Mouse (Mus musculus) mesoderm, embryonic 11.5 days (tissue): ENCODE measurements around the gene Bbs1.
"Not testable (repeated sequence)": the region's sequence is repeated elsewhere in the genome, so short reads cannot be mapped to it uniquely, and the experiment has no call there.

Experiments
- DNase-seq: peaks from one replicate; pipeline ENCODE4 v3.0.0-alpha.2; 2012; ENCODE audit warnings: low read depth, low spot score

The Bbs1 gene

DNA sequence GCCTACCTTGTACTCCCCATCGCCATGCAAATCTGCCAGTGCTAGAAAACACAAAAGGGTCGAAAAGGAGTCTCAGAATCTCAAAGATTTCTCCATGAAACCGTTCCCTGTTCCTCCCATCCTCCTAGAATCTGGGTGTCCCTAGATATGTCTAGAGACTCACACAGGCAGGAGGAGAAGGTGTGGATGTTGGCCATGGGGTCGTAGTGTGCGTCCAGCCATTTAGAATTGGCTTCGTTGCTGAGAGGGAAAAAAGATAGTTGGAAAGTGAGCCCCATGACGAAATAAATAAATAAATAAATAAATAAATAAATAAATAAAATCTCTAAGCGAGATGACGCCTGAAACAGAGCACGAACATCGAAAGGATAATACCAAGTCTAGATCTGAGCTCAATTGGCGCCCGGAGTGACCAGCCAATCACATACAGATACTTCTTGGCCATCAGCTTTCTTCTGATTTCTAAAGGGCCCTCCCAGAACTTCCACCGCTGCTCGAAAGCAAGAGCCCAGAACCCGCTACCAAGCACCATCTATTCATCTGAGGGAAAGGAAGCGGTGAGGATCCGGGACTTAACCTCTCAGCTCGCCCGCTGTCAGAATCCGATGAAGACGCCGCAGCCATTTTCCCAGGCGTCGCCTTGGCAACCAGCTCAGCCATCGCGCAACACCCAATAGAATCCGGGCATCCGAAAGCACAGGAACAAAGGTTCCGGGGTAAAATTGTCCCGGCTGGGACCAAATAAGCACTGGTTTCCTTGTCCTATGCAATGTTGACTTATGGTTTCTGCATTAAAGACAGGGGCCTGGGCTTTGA is at the start of gene Bbs1:
TSS of gene Bbs1 (minus strand) at position 650 of the 816 bp plus-strand sequence.
- DNase-seq, result peak; percentile 85

- not testable (repeated sequence) for DNase-seq
Observed at GRCm38 (mm10) chr19:4948641-4949040, 42.2 kb upstream of the Bbs1 start.

- DNase-seq, result no peak
Observed at GRCm38 (mm10) chr19:4945540-4945939, 39.1 kb upstream of the Bbs1 start.

GRCm38 (mm10) chr19:4943253-4943588 is 36.8 kb upstream of the Bbs1 start:
- DNase-seq, result no peak

GRCm38 (mm10) chr19:4942551-4943252 is 36.3 kb upstream of the Bbs1 start, which contains the start of gene Peli3:
TSS of gene Peli3 (minus strand) at chr19:4943127.
- DNase-seq, result peak; percentile 80

DNA sequence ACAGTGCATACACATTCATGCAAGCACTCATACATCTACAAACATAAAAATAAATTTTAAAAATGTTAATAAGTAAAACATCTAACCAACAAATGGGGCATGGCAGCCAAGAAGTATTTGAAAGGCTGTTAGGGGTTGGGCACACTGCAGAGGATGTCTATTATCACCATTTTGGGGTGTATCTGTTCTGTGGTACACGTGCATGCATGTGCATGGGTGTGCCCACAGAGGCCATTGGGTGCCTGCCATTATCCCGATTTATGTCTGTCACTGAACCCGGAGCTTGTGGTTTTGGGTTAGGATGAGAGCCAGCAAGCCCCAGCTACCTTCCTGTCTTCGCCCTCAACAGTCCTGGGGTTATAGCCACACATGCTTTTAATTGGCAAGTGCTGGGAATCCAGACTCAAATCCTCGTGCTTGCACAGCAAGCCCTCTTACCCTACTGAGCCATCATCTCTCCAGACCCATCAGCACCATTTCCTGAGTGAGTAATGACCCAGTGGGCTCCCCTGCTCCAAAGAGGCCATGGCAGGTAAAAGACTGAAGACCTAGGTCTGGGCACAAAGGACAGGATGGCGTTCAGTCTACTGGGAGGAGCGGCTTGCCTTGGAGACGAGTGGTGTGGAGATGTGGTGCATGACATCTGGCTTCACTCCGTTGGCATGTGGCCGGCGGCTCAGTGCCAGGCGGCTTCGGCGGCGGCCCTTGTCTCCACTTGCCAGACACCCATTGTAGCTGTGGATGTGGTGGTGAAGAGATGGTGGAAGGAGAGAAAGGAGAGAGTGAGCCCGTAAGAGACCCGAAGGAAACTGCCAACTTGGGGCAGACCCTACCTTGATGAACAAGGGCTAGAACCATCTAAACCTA is 31.2 kb upstream of the Bbs1 start:
- DNase-seq, result no peak

DNA sequence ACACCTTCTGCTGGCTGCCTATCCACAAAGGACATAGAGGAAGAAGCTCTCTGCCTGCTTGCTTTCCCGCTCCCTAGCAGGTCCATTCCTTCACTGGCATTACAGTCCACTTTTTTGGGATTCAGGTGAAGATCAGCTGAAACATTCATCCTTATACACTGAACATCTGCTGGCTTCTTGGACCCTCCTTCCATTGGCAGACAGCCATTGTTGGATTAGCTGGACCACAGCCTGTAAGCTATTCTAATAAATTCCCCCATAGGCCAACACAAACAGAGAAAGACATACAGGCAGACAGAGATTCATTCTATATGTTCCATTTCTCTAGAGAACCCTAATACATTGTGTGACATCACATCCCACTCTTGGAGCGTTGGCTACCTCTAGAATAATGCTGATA is 30.5 kb upstream of the Bbs1 start:
- no peak for DNase-seq

GRCm38 (mm10) chr19:4928781-4929180 is 22.4 kb upstream of the Bbs1 start:
- no peak for DNase-seq

GRCm38 (mm10) chr19:4927904-4928531 is 21.6 kb upstream of the Bbs1 start, which contains the start of gene Dpp3:
TSS of gene Dpp3 (minus strand) at chr19:4928287.
- peak; percentile 98 for DNase-seq

GRCm38 (mm10) chr19:4925121-4925860 is 18.9 kb upstream of the Bbs1 start:
- no peak for DNase-seq

GRCm38 (mm10) chr19:4919652-4920051 is 13.2 kb upstream of the Bbs1 start:
- no peak for DNase-seq

- no peak for DNase-seq
Observed at GRCm38 (mm10) chr19:4916827-4917226, 10.4 kb upstream of the Bbs1 start.

DNA sequence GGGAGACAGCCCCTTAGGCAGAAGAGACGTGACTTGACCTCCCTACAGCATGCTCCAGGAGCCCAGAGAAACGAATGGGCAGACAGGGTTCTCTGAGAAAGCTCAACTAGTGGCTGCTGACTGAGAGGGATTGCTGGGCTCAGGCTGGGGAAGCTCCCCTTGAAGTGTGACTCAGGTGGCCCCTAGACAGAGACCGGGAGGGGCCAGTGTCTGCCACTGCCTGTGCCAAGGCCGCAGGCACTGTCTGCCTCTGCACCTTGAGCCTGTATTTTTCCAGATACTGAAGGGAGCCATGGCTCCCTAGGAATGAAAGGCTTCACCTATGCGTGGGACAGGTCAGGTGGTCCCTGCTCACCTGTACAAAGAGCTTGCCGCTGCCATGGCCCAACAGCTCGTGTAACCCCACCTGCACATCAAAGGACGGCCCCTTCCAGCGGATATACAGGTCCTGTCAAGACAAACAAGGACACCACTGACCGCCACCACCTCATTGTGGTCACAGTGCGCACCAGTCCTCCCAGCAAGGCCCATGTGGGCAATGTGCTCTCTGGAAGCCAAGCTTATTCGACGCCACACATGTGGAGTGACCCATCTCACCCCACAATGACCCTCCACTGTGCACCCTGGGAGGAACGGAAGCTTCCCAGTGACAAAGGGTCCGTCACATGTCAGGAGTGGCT is 9.6 kb upstream of the Bbs1 start:
- DNase-seq, result no peak

DNA sequence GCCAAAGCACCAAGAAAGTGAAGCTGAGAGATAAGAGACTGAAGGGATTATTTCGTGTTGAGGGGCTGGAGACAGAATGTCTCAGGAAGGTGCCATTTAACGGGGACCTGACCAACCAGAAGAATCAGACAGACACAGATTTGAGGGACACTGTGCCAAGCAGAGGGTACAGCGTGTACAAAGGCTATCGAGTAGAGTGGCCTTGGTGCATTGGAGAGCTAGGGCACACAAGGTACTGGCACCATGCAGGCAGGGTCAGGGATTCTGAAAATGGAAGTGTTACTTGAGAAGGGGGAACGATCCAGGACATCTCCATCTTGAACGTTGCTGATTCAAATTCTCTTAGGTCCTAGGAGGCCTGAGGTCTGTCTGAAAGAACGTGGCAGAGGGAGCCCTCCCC is 2.9 kb upstream of the Bbs1 start:
- no peak for DNase-seq

DNA sequence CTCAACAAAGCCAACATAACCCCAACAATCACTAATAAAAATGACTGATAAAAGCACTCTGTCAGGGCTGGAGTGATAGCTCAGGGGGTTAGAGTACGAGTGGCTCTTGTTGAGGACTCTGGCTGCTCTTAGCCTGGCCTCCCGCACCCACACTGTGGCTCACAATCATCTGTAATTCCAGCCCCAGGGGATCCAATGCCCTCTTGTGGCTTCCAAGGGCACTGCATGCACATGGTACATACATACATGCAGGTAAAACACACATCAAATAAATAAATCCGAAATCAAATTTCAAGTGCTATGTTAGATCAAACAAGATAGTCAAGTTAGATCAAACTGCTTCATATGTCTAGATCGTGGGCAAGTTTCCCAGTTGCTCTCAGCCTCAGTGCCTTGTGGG is 1.7 kb upstream of the Bbs1 start:
- peak; percentile 33 for DNase-seq

GRCm38 (mm10) chr19:4899888-4900287 is 6.5 kb downstream of the Bbs1 start:
- no peak for DNase-seq

DNA sequence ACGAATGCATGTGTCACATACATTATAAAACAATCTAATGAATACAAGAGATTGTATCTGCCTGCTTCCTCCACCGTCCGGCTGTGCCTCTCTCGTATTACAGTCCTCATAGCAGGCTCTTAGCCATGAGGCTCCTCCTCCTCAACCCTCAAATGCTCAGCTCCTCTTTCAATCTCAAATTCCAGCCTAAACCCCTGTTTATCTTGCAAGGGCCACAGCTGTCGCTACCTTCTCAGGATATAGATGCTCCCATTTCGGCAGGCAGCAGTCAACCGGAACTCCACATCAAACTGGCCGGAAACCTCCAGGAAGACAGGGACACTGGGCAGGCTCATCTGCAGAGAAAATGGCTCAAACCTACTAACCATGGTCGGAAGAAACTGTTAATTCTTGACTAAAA is 7.5 kb downstream of the Bbs1 start:
- DNase-seq, result no peak

GRCm38 (mm10) chr19:4896780-4897520 is 9.5 kb downstream of the Bbs1 start:
- no peak for DNase-seq

DNA sequence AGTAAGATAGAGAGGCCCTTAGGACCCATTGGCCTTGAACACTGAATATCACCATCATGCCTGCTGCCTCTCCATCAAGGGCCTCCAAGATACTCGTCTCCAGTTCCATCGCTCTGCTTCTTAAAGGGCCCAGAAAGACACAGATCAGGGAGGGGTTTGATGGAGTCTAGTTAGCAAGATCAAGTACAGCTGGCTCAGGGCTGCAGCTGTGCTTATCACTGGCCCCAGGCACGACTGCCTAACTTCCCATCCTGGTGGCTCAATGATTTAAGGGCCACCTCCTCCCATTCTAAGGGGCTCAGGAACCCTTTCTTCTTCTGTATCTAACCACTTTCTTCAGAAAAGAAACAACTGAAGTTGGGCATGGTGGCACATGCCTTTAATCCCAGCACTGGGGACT is 14.6 kb downstream of the Bbs1 start:
- DNase-seq, result no peak

DNA sequence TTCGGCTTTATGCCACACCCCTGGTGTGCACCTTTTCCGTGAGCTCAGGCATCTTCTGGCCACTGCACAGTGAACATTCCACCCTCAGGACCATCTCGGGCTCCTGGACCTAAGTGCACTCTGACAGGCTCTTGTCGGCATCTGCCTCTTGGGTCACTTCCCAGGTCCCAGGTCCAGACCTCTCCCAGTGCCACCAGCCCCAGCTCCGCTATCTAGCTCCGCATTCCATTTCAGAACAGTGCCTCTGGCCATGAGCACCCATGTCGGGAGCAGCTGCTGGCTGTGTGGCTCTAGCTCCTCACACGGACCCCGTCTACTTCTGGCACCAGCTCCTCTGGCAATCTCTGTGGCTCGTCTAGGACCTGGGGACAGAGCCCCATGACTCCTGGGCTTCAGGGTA is 16.6 kb downstream of the Bbs1 start:
- no peak for DNase-seq
